ENCODE assay signal across 14 mouse cellular contexts in the genomic region with DNA sequence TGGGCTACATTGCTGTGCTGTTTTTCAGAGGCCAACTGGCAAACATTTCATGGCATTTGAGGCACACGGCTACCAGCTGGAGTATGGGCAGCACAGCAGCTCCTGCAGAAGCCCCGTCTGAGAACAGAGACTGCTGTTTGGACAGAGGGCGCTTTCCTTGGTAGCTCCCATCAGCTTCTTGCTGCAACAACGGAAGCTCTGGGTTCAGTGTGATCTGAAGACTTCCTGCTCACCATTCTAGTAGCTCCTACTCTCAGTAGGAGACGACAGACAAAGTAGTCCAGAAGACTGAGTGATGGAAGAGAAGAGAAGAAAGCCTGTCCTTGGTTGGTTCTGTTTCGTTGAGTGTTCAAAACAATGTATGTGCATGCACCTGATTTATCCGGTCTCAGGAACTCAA. TPM values are rescaled to one million over a fixed set of nuclear protein-coding genes. Genes with fewer than 3 reads are reported as not detected.
DNase-seq lines count a peak whose midpoint lies in the region; ATAC-seq and TF ChIP-seq lines count a peak whose summit lies in the region.
"Had no signal": no experiment of that assay in that cellular context is flagged by ENCODE, and none has a peak within 500 bp of the region (broad histone marks: within the 10 kb centered on the region; RNA-seq: fewer than 3 reads in every experiment).

No protein-coding gene starts in this region.

- 20% methylated on average over 7 of the region's 7 CpGs for WGBS in macrophage (ENCODE audit: missing documents)

- TF ChIP-seq CTCF in layer of hippocampus, adult 2 months (conservative IDR thresholded peaks at IDR 0.05): no peak
- no peak for TF ChIP-seq CTCF in bone marrow macrophage, adult 2 months (IDR thresholded peaks at IDR 0.05; ENCODE audit: low read depth, low read length)

- no peak for TF ChIP-seq POLR2A in bone marrow macrophage, adult 2 months (IDR thresholded peaks at IDR 0.05; ENCODE audit: borderline replicate concordance, low read depth, low read length)

- DNase-seq in layer of hippocampus, adult 2 months (ENCODE audit: low spot score in 2 of 2): no peak
- DNase-seq in layer of hippocampus, postnatal 36 days: no peak
- DNase-seq in testis, postnatal 10 days (ENCODE audit: low spot score): no peak
- no peak for DNase-seq in right cerebral cortex, postnatal 4 days
- no peak for DNase-seq in left cerebral cortex, adult 8-10 months (ENCODE audit: low spot score in 2 of 2)
- DNase-seq: kidney, postnatal 14 days had no signal

- H3K79me2 ChIP-seq in macrophage (ENCODE audit: inconsistent target): peaks cover 65% of the 10 kb centered on the region

- H3K27ac ChIP-seq in layer of hippocampus, adult 2 months: peak overlapping the region; percentile 59
- H3K27ac ChIP-seq in bone marrow macrophage, adult 2 months (ENCODE audit: insufficient read depth, low read depth, low read length): peak overlapping the region; percentile 56
- H3K27ac ChIP-seq in macrophage: peak overlapping the region; percentile 68
- H3K27ac ChIP-seq: forebrain, embryonic 15.5 days; limb, embryonic 10.5 days; midbrain, embryonic 12.5 days; neural tube, embryonic 15.5 days had no signal

- ATAC-seq in CD4-positive, CD25-positive, alpha-beta regulatory T cell, adult 4 months: peak; percentile 67
- ATAC-seq: forebrain, embryonic 15.5 days; hindbrain, embryonic 16.5 days had no signal

- H3K4me1 ChIP-seq in bone marrow macrophage, adult 2 months (ENCODE audit: control insufficient read depth, insufficient read depth, low read length): peaks cover 38% of the 10 kb centered on the region
- H3K4me1 ChIP-seq: forebrain, embryonic 15.5 days; limb, embryonic 10.5 days; midbrain, embryonic 12.5 days had no signal

- no peak overlapping the region for H3K4me3 ChIP-seq in layer of hippocampus, adult 2 months
- no peak overlapping the region for H3K4me3 ChIP-seq in bone marrow macrophage, adult 2 months (ENCODE audit: insufficient read depth, low read length)
- H3K4me3 ChIP-seq in macrophage (ENCODE audit: inconsistent target): no peak overlapping the region
- H3K4me3 ChIP-seq: forebrain, embryonic 15.5 days; limb, embryonic 10.5 days; midbrain, embryonic 12.5 days; neural tube, embryonic 15.5 days had no signal

- peaks cover 47% of the 10 kb centered on the region for H3K36me3 ChIP-seq in macrophage (ENCODE audit: inconsistent target)

RNA-seq across cellular contexts. Expression of gene Ubl3, which starts 42.9 kb away (rescaled TPM):
- total RNA-seq in layer of hippocampus, adult 2 months (2021): 100 to 1,000 TPM; 221 to 227 TPM
- total RNA-seq in layer of hippocampus, postnatal 36 days (2021): 100 to 1,000 TPM; 222 to 250 TPM
- polyA plus RNA-seq in CD4-positive, CD25-positive, alpha-beta regulatory T cell, adult 4 months (2017; shearing (Covaris generic)): 100 to 1,000 TPM in 1 of 2 experiments, 10 to 100 TPM in 1; 85.9 to 102 TPM
- 185 and 195 TPM in 2 replicates for polyA plus RNA-seq in bone marrow macrophage, adult 2 months (2012; ENCODE audit: insufficient read depth, insufficient read length, missing spikeins)
- 100 to 1,000 TPM in 25 of 26 experiments, 10 to 100 TPM in 1; 70.4 to 545 (median 156) TPM for total RNA-seq in macrophage (2018; cell fraction: chromatin; rRNA removed)
- total RNA-seq in macrophage (2018; cell fraction: cytosol; rRNA removed): 100 to 1,000 TPM; 155 to 296 (median 210) TPM
- 100 to 1,000 TPM; 120 to 291 (median 146) TPM for total RNA-seq in macrophage (2018; cell fraction: nucleus; rRNA removed)
- polyA plus RNA-seq in macrophage (2018): 131 to 179 TPM (median 142 TPM) in 3 replicates
- 100 to 1,000 TPM; 216 to 240 (median 236) TPM for total RNA-seq in left cerebral cortex, adult 8-10 months (2022)
